Mouse (Mus musculus) gastrocnemius, postnatal 36 days (tissue): ENCODE measurements around the gene Sec61a1. TPM values are rescaled to one million over a fixed set of nuclear protein-coding genes. Genes with fewer than 3 reads are reported as not detected.

Source experiments
- DNase-seq, 2 experiments: peaks; one replicate each; pipeline ENCODE4 v3.0.0; 2022
- intact Hi-C: fragments of 180-260 bp; cut with DNase I; formaldehyde crosslinking; loops from one replicate; pipeline ENCODE4 v1.15.1; 2025
- long read RNA-seq, 2 experiments: library from polyadenylated mRNA; stranded (forward); transcript quantifications; one replicate each; pipeline ENCODE4 v2.0.0; 2021
- total RNA-seq, 2 experiments: library from RNA; stranded (reverse); gene quantifications; 2 replicates each; pipeline ENCODE4 v1.2.3; 2021

The Sec61a1 gene
- total RNA-seq: 10 to 100 TPM; 18.5 to 20.2 TPM
- long read RNA-seq, experiment 1, transcript Sec61a1-201 (12 exons, 3,172 nt): major isoform, 5 of 10 reads
- long read RNA-seq, experiment 1, partial matches to known transcripts: 0 of 10 reads
- long read RNA-seq, experiment 1, other reads (novel, unspliced or antisense): 5 of 10 reads
- long read RNA-seq, experiment 2, transcript Sec61a1-201 (12 exons, 3,172 nt): major isoform, 5 of 8 reads
- long read RNA-seq, experiment 2, partial matches to known transcripts: 0 of 8 reads
- long read RNA-seq, experiment 2, other reads (novel, unspliced or antisense): 2 of 8 reads

GRCm38 (mm10) chr6:88518404-88519263 lies at the start of gene Sec61a1:
TSS of gene Sec61a1 (minus strand) at chr6:88518905.
- intact Hi-C loops: no loop called here
- DNase-seq: peak; percentile 89 to 96

- intact Hi-C loops: no loop called here
- no peak for DNase-seq
Measured at GRCm38 (mm10) chr6:88566676-88567075, 48.0 kb upstream of the Sec61a1 start.

GRCm38 (mm10) chr6:88565033-88565432 lies 46.3 kb upstream of the Sec61a1 start:
- intact Hi-C loops: no loop called here
- DNase-seq: no peak

GRCm38 (mm10) chr6:88560156-88560555 lies 41.5 kb upstream of the Sec61a1 start:
- DNase-seq: no peak
- intact Hi-C loops: no loop called here

GRCm38 (mm10) chr6:88559688-88560087 lies 41.0 kb upstream of the Sec61a1 start:
- DNase-seq: no peak
- intact Hi-C loops: loop anchor here (5.0 kb wide), 2 partner anchors 268 to 348 kb away; no protein-coding TSS in a partner anchor

- DNase-seq: peak; percentile 32 to 40
- intact Hi-C loops: loop anchor here (5.0 kb wide), 2 partner anchors 269 to 349 kb away; no protein-coding TSS in a partner anchor
Measured at GRCm38 (mm10) chr6:88558076-88558475, 39.4 kb upstream of the Sec61a1 start.

- no peak for DNase-seq
- intact Hi-C loops: loop anchor here (5.0 kb wide), 2 partner anchors 270 to 350 kb away; no protein-coding TSS in a partner anchor
Measured at GRCm38 (mm10) chr6:88557548-88557947, 38.8 kb upstream of the Sec61a1 start.

GRCm38 (mm10) chr6:88549916-88550315 lies 31.2 kb upstream of the Sec61a1 start:
- no peak for DNase-seq
- intact Hi-C loops: loop anchor here (5.0 kb wide), 2 partner anchors 342 to 362 kb away; no protein-coding TSS in a partner anchor

- intact Hi-C loops: loop anchor here (5.0 kb wide), 2 partner anchors 343 to 363 kb away; no protein-coding TSS in a partner anchor
- peak in 1 of 2 experiments; percentile 39 for DNase-seq
Measured at GRCm38 (mm10) chr6:88549137-88549814, 30.6 kb upstream of the Sec61a1 start.

- intact Hi-C loops: loop anchor here (5.0 kb wide), 2 partner anchors 344 to 364 kb away; no protein-coding TSS in a partner anchor
Measured at GRCm38 (mm10) chr6:88548405-88549049, 29.8 kb upstream of the Sec61a1 start.

GRCm38 (mm10) chr6:88545397-88545790 lies 26.7 kb upstream of the Sec61a1 start:
- DNase-seq: no peak
- intact Hi-C loops: loop anchor here (5.0 kb wide), 2 partner anchors 347 to 367 kb away; no protein-coding TSS in a partner anchor

More at GRCm38 (mm10) chr6:88548405-88549049, 29.8 kb upstream of the Sec61a1 start:
- DNase-seq: no peak

GRCm38 (mm10) chr6:88544644-88545396 lies 26.1 kb upstream of the Sec61a1 start:
- DNase-seq: no peak
- intact Hi-C loops: loop anchor here (5.0 kb wide), 2 partner anchors 347 to 367 kb away; no protein-coding TSS in a partner anchor

GRCm38 (mm10) chr6:88544241-88544640 lies 25.5 kb upstream of the Sec61a1 start:
- intact Hi-C loops: no loop called here
- DNase-seq: no peak

- no peak for DNase-seq
- intact Hi-C loops: no loop called here
Measured at GRCm38 (mm10) chr6:88540093-88540755, 21.5 kb upstream of the Sec61a1 start.

- intact Hi-C loops: no loop called here
- no peak for DNase-seq
Measured at GRCm38 (mm10) chr6:88530306-88530705, 11.6 kb upstream of the Sec61a1 start.

- intact Hi-C loops: no loop called here
- DNase-seq: no peak
Measured at GRCm38 (mm10) chr6:88524056-88524455, 5.4 kb upstream of the Sec61a1 start.

GRCm38 (mm10) chr6:88523451-88523850 lies 4.7 kb upstream of the Sec61a1 start:
- intact Hi-C loops: no loop called here
- no peak for DNase-seq

GRCm38 (mm10) chr6:88523043-88523442 lies 4.3 kb upstream of the Sec61a1 start:
- intact Hi-C loops: no loop called here
- DNase-seq: no peak

GRCm38 (mm10) chr6:88522606-88523005 lies 3.9 kb upstream of the Sec61a1 start:
- intact Hi-C loops: no loop called here

More at GRCm38 (mm10) chr6:88522606-88523005, 3.9 kb upstream of the Sec61a1 start:
- no peak for DNase-seq
